ENCODE assay signal across 22 mouse cellular contexts in the genomic region with DNA sequence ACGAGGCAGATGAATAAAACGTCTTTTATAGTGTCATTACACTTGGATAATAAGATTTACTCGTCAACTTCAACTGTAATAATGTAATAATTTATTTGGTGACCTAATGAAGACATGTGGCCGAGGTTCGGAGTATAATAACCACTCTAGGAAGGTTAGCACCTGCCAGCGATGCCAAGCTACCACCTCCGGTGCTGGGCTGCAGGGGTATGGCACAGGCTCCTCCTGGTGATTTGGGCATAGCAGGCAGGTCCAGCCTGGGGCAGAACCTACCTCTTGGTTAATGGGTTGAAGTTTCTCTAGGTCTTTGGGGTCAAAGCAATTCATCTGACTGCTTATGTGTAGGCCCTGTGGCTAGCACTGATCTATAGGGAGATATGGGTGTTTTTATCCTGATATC.
DNase-seq lines count a peak whose midpoint lies in the region; ATAC-seq and TF ChIP-seq lines count a peak whose summit lies in the region.
"Had no signal": no experiment of that assay in that cellular context is flagged by ENCODE, and none has a peak within 500 bp of the region (broad histone marks: within the 10 kb centered on the region; RNA-seq: fewer than 3 reads in every experiment).

No protein-coding gene starts in this region.

- H3K4me1 ChIP-seq in intestine, embryonic 14.5 days (replicated peaks; ENCODE audit: control insufficient read depth, insufficient read depth, low read length): no peaks in the 10 kb centered on the region
- no peaks in the 10 kb centered on the region for H3K4me1 ChIP-seq in intestine, embryonic 16.5 days (ENCODE audit: control insufficient read depth, insufficient read depth, low read length)
- H3K4me1 ChIP-seq in neural tube, embryonic 15.5 days: peaks cover 24% of the 10 kb centered on the region
- no peaks in the 10 kb centered on the region; the same call in 1 of the 2 replicates for H3K4me1 ChIP-seq in embryonic facial prominence, embryonic 10.5 days
- H3K4me1 ChIP-seq: heart, embryonic 10.5 days; heart, embryonic 15.5 days had no signal

- WGBS in intestine, embryonic 14.5 days: 78% methylated on average over 7 of the region's 7 CpGs
- WGBS in intestine, embryonic 16.5 days: 82% methylated on average over 7 of the region's 7 CpGs
- WGBS in neural tube, embryonic 15.5 days: 68% methylated on average over 7 of the region's 7 CpGs
- WGBS in embryonic facial prominence, embryonic 10.5 days: 87% methylated on average over 7 of the region's 7 CpGs

- DNase-seq in embryo, embryonic 10 days (ENCODE audit: low spot score): peak; percentile 1
- DNase-seq in embryo, embryonic 11 days: no peak
- peak; percentile 24 for DNase-seq in intestine, embryonic 14.5 days (ENCODE audit: low spot score)
- DNase-seq in neural tube, embryonic 10.5 days (ENCODE audit: extremely low spot score, low spot score): peak; percentile 8
- DNase-seq in embryonic facial prominence, embryonic 10.5 days (ENCODE audit: low spot score): peak; percentile 4
- no peak for DNase-seq in layer of hippocampus, adult 2 months (ENCODE audit: low spot score in 2 of 2)
- DNase-seq: adrenal gland, adult 8-10 months; adrenal gland, postnatal 36 days; B cell, adult 2 months; cerebellum, adult 8-10 months; cerebellum, postnatal 14 days; gastrocnemius, postnatal 36 days; heart, adult 18-20 months; heart, postnatal 14 days had no signal

- no peak overlapping the region for H3K4me3 ChIP-seq in intestine, embryonic 14.5 days (ENCODE audit: low read depth, low read length)
- H3K4me3 ChIP-seq in intestine, embryonic 16.5 days (ENCODE audit: low read length): no peak overlapping the region
- no peak overlapping the region for H3K4me3 ChIP-seq in neural tube, embryonic 15.5 days (replicated peaks)
- no peak overlapping the region for H3K4me3 ChIP-seq in embryonic facial prominence, embryonic 10.5 days
- H3K4me3 ChIP-seq in layer of hippocampus, adult 2 months: no peak overlapping the region
- H3K4me3 ChIP-seq: heart, embryonic 10.5 days; heart, embryonic 15.5 days; hindbrain, embryonic 15.5 days had no signal

- H3K27ac ChIP-seq in intestine, embryonic 14.5 days (ENCODE audit: low read depth): no peak overlapping the region
- no peak overlapping the region for H3K27ac ChIP-seq in intestine, embryonic 16.5 days (ENCODE audit: low read length)
- no peak overlapping the region for H3K27ac ChIP-seq in neural tube, embryonic 15.5 days (replicated peaks)
- no peak overlapping the region for H3K27ac ChIP-seq in embryonic facial prominence, embryonic 10.5 days (replicated peaks)
- H3K27ac ChIP-seq in layer of hippocampus, adult 2 months: no peak overlapping the region
- H3K27ac ChIP-seq: heart, embryonic 10.5 days; heart, embryonic 15.5 days; hindbrain, embryonic 15.5 days had no signal

- no peak for ATAC-seq in intestine, embryonic 14.5 days (replicated peaks; ENCODE audit: low FRiP score, low TSS enrichment, low read depth)
- no peak for ATAC-seq in intestine, embryonic 16.5 days
- ATAC-seq in neural tube, embryonic 15.5 days (ENCODE audit: low FRiP score): no peak
- ATAC-seq: CD4-positive, CD25-positive, alpha-beta regulatory T cell, adult 4 months; forebrain, embryonic 14.5 days had no signal

- no peak overlapping the region for H3K9ac ChIP-seq in intestine, embryonic 14.5 days (ENCODE audit: low read length)
- H3K9ac ChIP-seq in intestine, embryonic 16.5 days (ENCODE audit: low read depth, low read length): no peak overlapping the region
- H3K9ac ChIP-seq in neural tube, embryonic 15.5 days (replicated peaks): no peak overlapping the region
- H3K9ac ChIP-seq: heart, embryonic 15.5 days; hindbrain, embryonic 15.5 days had no signal

- no peaks in the 10 kb centered on the region for H3K27me3 ChIP-seq in intestine, embryonic 14.5 days (replicated peaks; ENCODE audit: control insufficient read depth, insufficient read depth, low read length)
- no peaks in the 10 kb centered on the region for H3K27me3 ChIP-seq in intestine, embryonic 16.5 days (replicated peaks; ENCODE audit: control insufficient read depth, insufficient read depth, low read length)
- no peaks in the 10 kb centered on the region for H3K27me3 ChIP-seq in neural tube, embryonic 15.5 days (replicated peaks)
- H3K27me3 ChIP-seq in embryonic facial prominence, embryonic 10.5 days (replicated peaks; ENCODE audit: low read depth, poor library complexity, severe bottlenecking): no peaks in the 10 kb centered on the region
- H3K27me3 ChIP-seq: heart, embryonic 15.5 days; hindbrain, embryonic 15.5 days had no signal

- no peaks in the 10 kb centered on the region for H3K36me3 ChIP-seq in intestine, embryonic 14.5 days (ENCODE audit: control insufficient read depth, insufficient read depth, low read length)
- no peaks in the 10 kb centered on the region for H3K36me3 ChIP-seq in intestine, embryonic 16.5 days (ENCODE audit: control insufficient read depth, insufficient read depth, low read length)
- H3K36me3 ChIP-seq in neural tube, embryonic 15.5 days: no peaks in the 10 kb centered on the region
- H3K36me3 ChIP-seq in embryonic facial prominence, embryonic 10.5 days (replicated peaks): no peaks in the 10 kb centered on the region
- H3K36me3 ChIP-seq: G1E; heart, embryonic 10.5 days; heart, embryonic 15.5 days; hindbrain, embryonic 15.5 days had no signal

- H3K4me2 ChIP-seq in intestine, embryonic 14.5 days (ENCODE audit: low read length): no peak overlapping the region
- H3K4me2 ChIP-seq in intestine, embryonic 16.5 days (ENCODE audit: low read depth, low read length): no peak overlapping the region
- H3K4me2 ChIP-seq in neural tube, embryonic 15.5 days: no peak overlapping the region
- H3K4me2 ChIP-seq: heart, embryonic 15.5 days; hindbrain, embryonic 15.5 days had no signal

- no peak for TF ChIP-seq CTCF in layer of hippocampus, adult 2 months (conservative IDR thresholded peaks at IDR 0.05)

- H3K9me3 ChIP-seq in intestine, embryonic 14.5 days (ENCODE audit: control insufficient read depth, low read length): no peaks in the 10 kb centered on the region
- H3K9me3 ChIP-seq in intestine, embryonic 16.5 days (ENCODE audit: control insufficient read depth, low read length): no peaks in the 10 kb centered on the region
- no peaks in the 10 kb centered on the region for H3K9me3 ChIP-seq in neural tube, embryonic 15.5 days (replicated peaks)
- H3K9me3 ChIP-seq in embryonic facial prominence, embryonic 10.5 days: no peaks in the 10 kb centered on the region
- H3K9me3 ChIP-seq: heart, embryonic 10.5 days; heart, embryonic 15.5 days; hindbrain, embryonic 15.5 days had no signal

Comparison
In these comparisons a context has a peak if more than half of its experiments do, and no peak if none do; other contexts are left out.
1. DNase-seq: peak in embryo, embryonic 10 days (single experiment), intestine, embryonic 14.5 days (single experiment), neural tube, embryonic 10.5 days (single experiment) and embryonic facial prominence, embryonic 10.5 days (single experiment); none in embryo, embryonic 11 days (single experiment) and layer of hippocampus, adult 2 months (0 of 2).